Mouse (Mus musculus) liver, postnatal 0 days (tissue): Measurements from ENCODE around the gene Dupd1.

Source experiments
- CTCF ChIP-seq: sonication (generic); IDR thresholded peaks from 2 replicates; pipeline ENCODE4 v1.5.1; 2016; ENCODE audit warnings: antibody characterized with exemption, low read depth
- EP300 ChIP-seq: IDR thresholded peaks from 2 replicates; pipeline ENCODE4 v1.6.1; 2016; ENCODE audit warnings: antibody characterized with exemption, low read depth, mild to moderate bottlenecking

- TF ChIP-seq CTCF (no peak), EP300 (no peak)
These were observed 31.9 kb upstream of the Dupd1 start for GRCm38 (mm10) chr14:21746251-21746650.
